Mouse (Mus musculus): ENCODE measurements at regions not wholly inside any gene's neighbourhood (a gene's known extent, or its start where the extent isn't known, plus 50 kb on each side); places are given as distances from the start of the nearest gene placed in this dataset.

DNA sequence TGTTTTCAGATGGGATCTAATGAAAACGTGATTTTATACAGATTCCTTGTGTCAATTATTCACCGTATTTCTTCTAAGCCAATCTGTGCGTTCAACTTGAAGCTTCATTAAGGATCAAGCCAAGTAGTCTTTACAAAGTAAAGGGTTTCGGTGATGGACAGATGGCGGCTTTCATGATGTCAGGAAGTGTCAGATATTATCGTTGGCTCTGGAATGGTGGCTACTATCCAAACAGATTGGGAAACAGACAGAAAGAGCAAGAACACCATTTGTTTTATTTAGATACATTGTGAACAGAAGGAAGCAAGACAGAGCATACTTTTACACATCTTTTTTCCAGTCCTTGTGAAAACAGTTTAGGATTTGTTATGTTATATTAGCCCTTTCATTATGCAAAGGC, 269.3 kb downstream of the Etv1 start:
- H3K4me1 ChIP-seq (ENCODE audit: control insufficient read depth, insufficient read depth, low read length): no peaks in the 10 kb centered on the region
- H3K9ac ChIP-seq (ENCODE audit: low read depth, low read length): no peak overlapping the region
- no peak overlapping the region for H3K4me3 ChIP-seq (ENCODE audit: low read length)
- ATAC-seq: no peak
- 57% methylated on average over 6 of the region's 6 CpGs for WGBS
- H3K27ac ChIP-seq (ENCODE audit: low read length): no peak overlapping the region
- H3K4me2 ChIP-seq (ENCODE audit: low read depth, low read length): no peak overlapping the region
- no peaks in the 10 kb centered on the region for H3K27me3 ChIP-seq (replicated peaks; ENCODE audit: control insufficient read depth, insufficient read depth, low read length)
- H3K9me3 ChIP-seq (ENCODE audit: control insufficient read depth, low read length): no peaks in the 10 kb centered on the region
- no peaks in the 10 kb centered on the region for H3K36me3 ChIP-seq (ENCODE audit: control insufficient read depth, insufficient read depth, low read length)

- ATAC-seq: no peak
- Histone ChIP-seq H3K27me3 (replicated peaks; ENCODE audit: control insufficient read depth, insufficient read depth, low read length) (no peaks in the 10 kb centered on the region), H3K4me2 (ENCODE audit: low read depth, low read length) (no peak overlapping the region), H3K9me3 (ENCODE audit: control insufficient read depth, low read length) (no peaks in the 10 kb centered on the region), H3K36me3 (ENCODE audit: control insufficient read depth, insufficient read depth, low read length) (no peaks in the 10 kb centered on the region), H3K27ac (ENCODE audit: low read length) (no peak overlapping the region), H3K9ac (ENCODE audit: low read depth, low read length) (no peak overlapping the region), H3K4me1 (ENCODE audit: control insufficient read depth, insufficient read depth, low read length) (no peaks in the 10 kb centered on the region), H3K4me3 (ENCODE audit: low read length) (no peak overlapping the region)
- WGBS: 89% methylated on average over 1 of the region's 1 CpGs
Measured at GRCm38 (mm10) chr12:39048958-39049357, 269.8 kb downstream of the Etv1 start.

DNA sequence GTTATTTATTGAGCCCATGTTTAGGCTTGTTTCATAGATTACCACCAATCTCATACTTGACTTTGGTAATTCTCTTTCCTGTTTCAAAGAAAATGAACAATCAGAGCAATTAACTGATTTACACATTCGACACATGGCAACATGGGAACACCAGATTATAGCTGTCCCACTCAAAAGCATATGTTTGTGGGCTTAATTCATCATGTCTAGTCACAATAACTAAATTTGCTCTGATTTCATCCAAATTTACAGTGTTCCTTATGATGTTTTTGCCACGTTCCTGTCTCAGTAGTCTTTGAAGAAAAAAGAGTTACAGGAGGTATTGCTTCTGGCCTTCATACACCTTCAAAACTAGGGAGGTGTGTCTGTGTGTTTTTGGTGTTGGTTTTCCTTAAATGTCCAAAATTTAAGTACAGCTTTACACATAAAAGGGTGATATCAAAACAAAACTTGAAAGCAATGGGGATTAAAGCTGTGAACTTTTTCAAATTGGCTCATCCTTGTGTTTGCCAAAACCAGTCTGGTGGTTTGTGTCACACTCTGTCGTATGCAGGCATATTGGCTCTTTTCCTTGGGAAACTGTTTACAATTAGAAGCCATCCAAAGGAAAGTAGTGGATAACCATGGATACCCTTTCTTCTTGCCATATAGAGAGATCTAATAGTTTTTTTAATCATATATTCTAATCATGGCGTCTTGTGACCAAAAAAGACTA, 291.3 kb downstream of the Etv1 start:
- H3K36me3 ChIP-seq (ENCODE audit: control insufficient read depth, insufficient read depth, low read length): no peaks in the 10 kb centered on the region
- no peaks in the 10 kb centered on the region for H3K27me3 ChIP-seq (replicated peaks; ENCODE audit: control insufficient read depth, insufficient read depth, low read length)
- H3K4me3 ChIP-seq (ENCODE audit: low read length): no peak overlapping the region
- 78% methylated on average over 4 of the region's 4 CpGs for WGBS
- H3K9ac ChIP-seq (ENCODE audit: low read depth, low read length): no peak overlapping the region
- H3K27ac ChIP-seq (ENCODE audit: low read length): no peak overlapping the region
- ATAC-seq: no peak
- no peaks in the 10 kb centered on the region for H3K4me1 ChIP-seq (ENCODE audit: control insufficient read depth, insufficient read depth, low read length)
- no peaks in the 10 kb centered on the region for H3K9me3 ChIP-seq (ENCODE audit: control insufficient read depth, low read length)
- no peak overlapping the region for H3K4me2 ChIP-seq (ENCODE audit: low read depth, low read length)

- no peaks in the 10 kb centered on the region for H3K27me3 ChIP-seq (replicated peaks; ENCODE audit: control insufficient read depth, insufficient read depth, low read length)
- no peak for ATAC-seq
- H3K36me3 ChIP-seq (ENCODE audit: control insufficient read depth, insufficient read depth, low read length): no peaks in the 10 kb centered on the region
- no peak overlapping the region for H3K9ac ChIP-seq (ENCODE audit: low read depth, low read length)
- no peaks in the 10 kb centered on the region for H3K4me1 ChIP-seq (ENCODE audit: control insufficient read depth, insufficient read depth, low read length)
- H3K4me2 ChIP-seq (ENCODE audit: low read depth, low read length): no peak overlapping the region
- WGBS: 84% methylated on average over 15 of the region's 15 CpGs
- no peak overlapping the region for H3K27ac ChIP-seq (ENCODE audit: low read length)
- H3K4me3 ChIP-seq (ENCODE audit: low read length): no peak overlapping the region
- no peaks in the 10 kb centered on the region for H3K9me3 ChIP-seq (ENCODE audit: control insufficient read depth, low read length)
Measured at GRCm38 (mm10) chr12:39073289-39074022, 294.3 kb downstream of the Etv1 start.

DNA sequence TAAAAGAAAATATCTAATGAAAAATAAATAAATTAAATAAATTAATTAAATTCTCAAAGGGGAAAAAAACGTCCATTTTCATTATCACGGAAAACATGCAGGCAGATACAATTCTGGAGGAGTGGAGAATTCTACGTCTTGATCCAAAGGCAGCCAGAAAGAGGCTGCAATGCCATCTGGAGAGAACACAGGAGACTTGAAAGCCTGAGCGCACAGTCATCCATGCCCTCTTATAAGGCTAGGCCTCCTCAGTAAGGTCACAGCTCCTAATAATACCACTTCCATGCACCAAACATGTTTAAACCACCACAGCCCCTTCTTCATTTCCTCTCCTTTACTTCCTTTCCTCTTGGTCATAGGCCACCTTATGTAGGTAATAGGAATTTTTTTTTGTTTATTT, 307.1 kb downstream of the Etv1 start:
- Histone ChIP-seq H3K9ac (ENCODE audit: low read depth, low read length) (no peak overlapping the region), H3K4me1 (ENCODE audit: control insufficient read depth, insufficient read depth, low read length) (no peaks in the 10 kb centered on the region), H3K4me2 (ENCODE audit: low read depth, low read length) (no peak overlapping the region), H3K9me3 (ENCODE audit: control insufficient read depth, low read length) (no peaks in the 10 kb centered on the region), H3K27me3 (replicated peaks; ENCODE audit: control insufficient read depth, insufficient read depth, low read length) (no peaks in the 10 kb centered on the region), H3K27ac (ENCODE audit: low read length) (no peak overlapping the region), H3K4me3 (ENCODE audit: low read length) (no peak overlapping the region), H3K36me3 (ENCODE audit: control insufficient read depth, insufficient read depth, low read length) (no peaks in the 10 kb centered on the region)
- ATAC-seq: no peak
- 96% methylated on average over 4 of the region's 4 CpGs for WGBS

- no peaks in the 10 kb centered on the region for H3K4me1 ChIP-seq (ENCODE audit: control insufficient read depth, insufficient read depth, low read length)
- H3K9me3 ChIP-seq (ENCODE audit: control insufficient read depth, low read length): no peaks in the 10 kb centered on the region
- H3K36me3 ChIP-seq (ENCODE audit: control insufficient read depth, insufficient read depth, low read length): no peaks in the 10 kb centered on the region
- H3K4me2 ChIP-seq (ENCODE audit: low read depth, low read length): no peak overlapping the region
- no peak for ATAC-seq
- H3K27me3 ChIP-seq (replicated peaks; ENCODE audit: control insufficient read depth, insufficient read depth, low read length): no peaks in the 10 kb centered on the region
- WGBS: 22% methylated on average over 5 of the region's 5 CpGs
- no peak overlapping the region for H3K4me3 ChIP-seq (ENCODE audit: low read length)
- no peak overlapping the region for H3K9ac ChIP-seq (ENCODE audit: low read depth, low read length)
- H3K27ac ChIP-seq (ENCODE audit: low read length): no peak overlapping the region
Measured at GRCm38 (mm10) chr12:39094638-39095230, 315.6 kb downstream of the Etv1 start.

GRCm38 (mm10) chr12:39123391-39124095, 344.4 kb downstream of the Etv1 start:
- WGBS: 62% methylated on average over 3 of the region's 3 CpGs
- ATAC-seq: no peak
- H3K36me3 ChIP-seq (ENCODE audit: control insufficient read depth, insufficient read depth, low read length): no peaks in the 10 kb centered on the region

GRCm38 (mm10) chr12:39154689-39155088, 375.5 kb downstream of the Etv1 start:
- Histone ChIP-seq H3K4me3 (ENCODE audit: low read length) (no peak overlapping the region), H3K36me3 (ENCODE audit: control insufficient read depth, insufficient read depth, low read length) (no peaks in the 10 kb centered on the region), H3K4me1 (ENCODE audit: control insufficient read depth, insufficient read depth, low read length) (no peaks in the 10 kb centered on the region), H3K9ac (ENCODE audit: low read depth, low read length) (no peak overlapping the region), H3K27me3 (replicated peaks; ENCODE audit: control insufficient read depth, insufficient read depth, low read length) (no peaks in the 10 kb centered on the region), H3K4me2 (ENCODE audit: low read depth, low read length) (no peak overlapping the region), H3K9me3 (ENCODE audit: control insufficient read depth, low read length) (no peaks in the 10 kb centered on the region), H3K27ac (ENCODE audit: low read length) (no peak overlapping the region)
- no peak for ATAC-seq
- 67% methylated on average over 6 of the region's 6 CpGs for WGBS

More at GRCm38 (mm10) chr12:39123391-39124095, 344.4 kb downstream of the Etv1 start:
- H3K27me3 ChIP-seq (replicated peaks; ENCODE audit: control insufficient read depth, insufficient read depth, low read length): no peaks in the 10 kb centered on the region
- H3K9me3 ChIP-seq (ENCODE audit: control insufficient read depth, low read length): no peaks in the 10 kb centered on the region
- H3K4me1 ChIP-seq (ENCODE audit: control insufficient read depth, insufficient read depth, low read length): no peaks in the 10 kb centered on the region
- H3K27ac ChIP-seq (ENCODE audit: low read length): no peak overlapping the region
- H3K9ac ChIP-seq (ENCODE audit: low read depth, low read length): no peak overlapping the region
- H3K4me3 ChIP-seq (ENCODE audit: low read length): no peak overlapping the region
- H3K4me2 ChIP-seq (ENCODE audit: low read depth, low read length): no peak overlapping the region

DNA sequence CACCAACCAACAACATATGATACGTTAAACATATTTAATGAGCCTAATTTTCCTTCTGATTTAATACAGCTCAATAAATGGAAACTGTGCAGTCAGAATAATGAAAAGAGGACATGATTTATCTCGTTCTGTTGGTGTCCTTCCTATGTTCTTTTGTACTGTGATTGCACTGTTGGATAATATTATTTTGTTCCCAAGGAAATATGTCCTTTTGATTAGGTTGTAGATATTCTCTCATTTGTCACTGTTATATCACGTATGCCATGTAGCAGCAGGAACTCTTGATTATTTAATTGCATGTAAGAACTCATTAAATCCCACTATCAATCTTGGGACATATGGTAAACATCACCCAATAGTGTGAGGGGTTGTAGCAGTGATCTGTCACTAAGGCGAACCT, 397.8 kb downstream of the Etv1 start:
- H3K4me1 ChIP-seq (ENCODE audit: control insufficient read depth, insufficient read depth, low read length): no peaks in the 10 kb centered on the region
- no peak overlapping the region for H3K27ac ChIP-seq (ENCODE audit: low read length)
- H3K9me3 ChIP-seq (ENCODE audit: control insufficient read depth, low read length): no peaks in the 10 kb centered on the region
- no peak overlapping the region for H3K4me3 ChIP-seq (ENCODE audit: low read length)
- no peak overlapping the region for H3K4me2 ChIP-seq (ENCODE audit: low read depth, low read length)
- no peak for ATAC-seq
- WGBS: 66% methylated on average over 4 of the region's 4 CpGs
- H3K27me3 ChIP-seq (replicated peaks; ENCODE audit: control insufficient read depth, insufficient read depth, low read length): no peaks in the 10 kb centered on the region
- H3K9ac ChIP-seq (ENCODE audit: low read depth, low read length): no peak overlapping the region
- H3K36me3 ChIP-seq (ENCODE audit: control insufficient read depth, insufficient read depth, low read length): no peaks in the 10 kb centered on the region
